Mouse (Mus musculus) intestine, postnatal 0 days (tissue): ENCODE data around the gene Pcsk2. TPM values are rescaled to one million over a fixed set of nuclear protein-coding genes. Genes with fewer than 3 reads are reported as not detected.

Source experiments
- ATAC-seq: fragments of 200-750 bp; cut with Nextera tagmentation; 2 replicates; pipeline ENCODE4 v1.8.0; 2017; ENCODE audit warnings: mild to moderate bottlenecking, moderate TSS enrichment, moderate library complexity
- H3K27ac ChIP-seq: fragments of 300-500 bp; sonication (generic); 2 replicates; pipeline ENCODE4 v1.5.1; 2014; ENCODE audit warnings: mild to moderate bottlenecking, low read depth, low read length, moderate library complexity
- H3K27me3 ChIP-seq: fragments of 300-500 bp; sonication (generic); replicated peaks from 2 replicates; pipeline ENCODE4 v1.6.1; 2014; ENCODE audit warnings: low read length, mixed read lengths; ENCODE audit not compliant: control insufficient read depth, insufficient read depth
- H3K36me3 ChIP-seq: fragments of 300-500 bp; sonication (generic); 2 replicates; pipeline ENCODE4 v1.6.1; 2014; ENCODE audit warnings: mild to moderate bottlenecking, moderate library complexity; ENCODE audit not compliant: control insufficient read depth, insufficient read depth
- H3K4me1 ChIP-seq: fragments of 300-500 bp; sonication (generic); replicated peaks from 2 replicates; pipeline ENCODE4 v1.6.1; 2014; ENCODE audit warnings: antibody characterized with exemption, low read length, mixed read lengths; ENCODE audit not compliant: control insufficient read depth, insufficient read depth
- H3K4me2 ChIP-seq: fragments of 300-500 bp; sonication (generic); replicated peaks from 2 replicates; pipeline ENCODE4 v1.6.1; 2014; ENCODE audit warnings: low read depth, mild to moderate bottlenecking, moderate library complexity
- H3K4me3 ChIP-seq: fragments of 300-500 bp; sonication (generic); 2 replicates; pipeline ENCODE4 v1.5.1; 2014; ENCODE audit warnings: low read depth, low read length
- H3K9ac ChIP-seq: fragments of 300-500 bp; sonication (generic); 2 replicates; pipeline ENCODE4 v1.6.1; 2014; ENCODE audit warnings: mild to moderate bottlenecking, low read depth, low read length
- H3K9me3 ChIP-seq: fragments of 300-500 bp; sonication (generic); 2 replicates; pipeline ENCODE4 v1.6.1; 2016; ENCODE audit warnings: mixed run types; ENCODE audit not compliant: control insufficient read depth
- CTCF ChIP-seq: sonication (generic); IDR thresholded peaks from 2 replicates; pipeline ENCODE4 v1.5.1; 2016; ENCODE audit warnings: low read depth, mild to moderate bottlenecking, control low read depth, antibody characterized with exemption, moderate library complexity
- WGBS: fragments of 180-500 bp; shearing (Covaris S2); extraction: QIAGEN DNeasy Blood & Tissue Kit; methylation state at CpG from one replicate; pipeline ENCODE4 v1.1.7; 2014; 5-methylcytosine and 5-hydroxymethylcytosine counted together
- polyA plus RNA-seq: library from polyadenylated mRNA; unstranded; fragments of >200 nt; fragmentation: Nextera tagmentation; extraction: Ambion mirVana; gene quantifications from 2 replicates; pipeline ENCODE4 v1.2.1, GENCODE M21; 2015

Gene Pcsk2
- polyA plus RNA-seq, 1 experiment from 2014 or later: 0.57 TPM

DNA sequence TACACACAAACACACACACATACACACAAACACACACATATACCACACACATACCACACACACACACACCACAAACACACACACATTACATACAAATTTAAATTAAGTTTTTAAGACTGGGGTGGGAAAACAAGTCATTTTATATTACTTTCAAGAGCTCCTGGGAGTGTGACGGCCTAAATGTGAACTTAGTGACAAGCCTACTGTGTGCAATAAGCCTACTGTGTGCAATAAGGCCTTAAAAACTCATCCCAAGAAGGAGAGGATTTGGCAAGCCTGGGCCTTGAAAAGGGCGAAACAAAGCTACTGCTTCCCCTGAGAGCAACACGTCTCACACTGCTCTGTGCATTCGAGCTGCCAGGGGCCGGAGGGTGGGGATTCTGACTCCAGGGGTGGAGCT, 286.8 kb downstream of the Pcsk2 start:
- no peaks in the 10 kb centered on the region for H3K27me3 ChIP-seq
- 0 out of 2 replicates have a peak, but pooled peaks cover 3% of the 10 kb centered on the region for H3K4me1 ChIP-seq
- H3K36me3 ChIP-seq: no peaks in the 10 kb centered on the region
- WGBS: 86% methylated on average over 5 of the region's 5 CpGs
- H3K9me3 ChIP-seq: no peaks in the 10 kb centered on the region
- H3K4me2 ChIP-seq: no peak overlapping the region
- H3K4me3 ChIP-seq: no peak overlapping the region
- H3K27ac ChIP-seq: no peak overlapping the region
- TF ChIP-seq CTCF: no peak
- no peak overlapping the region for H3K9ac ChIP-seq
- no peak for ATAC-seq

DNA sequence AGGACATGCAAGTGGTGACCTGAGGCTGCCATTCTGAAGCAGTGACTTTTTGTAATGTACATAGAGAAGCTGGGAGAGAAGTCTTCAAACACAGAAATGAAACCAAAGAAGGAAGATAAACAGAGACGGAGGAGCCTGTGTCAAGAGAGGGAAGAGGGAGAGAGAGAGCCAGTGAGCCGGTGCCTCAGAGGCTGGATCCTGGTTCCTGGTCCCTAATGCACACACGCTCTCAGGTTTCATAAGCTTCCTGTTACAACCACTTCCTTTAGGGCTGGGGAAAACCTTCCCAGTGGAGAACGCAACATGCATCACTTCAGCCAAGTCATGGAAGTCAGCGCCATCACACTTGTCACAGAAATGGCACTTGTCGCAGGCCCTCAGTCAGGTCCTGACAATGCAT, 288.1 kb downstream of the Pcsk2 start:
- no peaks in the 10 kb centered on the region for H3K36me3 ChIP-seq
- 46% methylated on average over 6 of the region's 6 CpGs for WGBS
- no peak overlapping the region for H3K4me3 ChIP-seq
- ATAC-seq: no peak
- TF ChIP-seq CTCF: no peak
- no peaks in the 10 kb centered on the region for H3K27me3 ChIP-seq
- H3K4me2 ChIP-seq: no peak overlapping the region
- H3K4me1 ChIP-seq: 0 out of 2 replicates have a peak, but pooled peaks cover 3% of the 10 kb centered on the region
- no peaks in the 10 kb centered on the region for H3K9me3 ChIP-seq
- H3K27ac ChIP-seq: no peak overlapping the region
- no peak overlapping the region for H3K9ac ChIP-seq

- no peak for TF ChIP-seq CTCF
- Histone ChIP-seq H3K27me3 (no peaks in the 10 kb centered on the region), H3K4me1 (0 out of 2 replicates have a peak, but pooled peaks cover 3% of the 10 kb centered on the region), H3K36me3 (no peaks in the 10 kb centered on the region; the same call in 1 of the 2 replicates), H3K4me2 (no peak overlapping the region), H3K4me3 (no peak overlapping the region), H3K27ac (no peak overlapping the region), H3K9ac (no peak overlapping the region), H3K9me3 (no peaks in the 10 kb centered on the region)
- WGBS: 85% methylated on average over 7 of the region's 7 CpGs
- no peak for ATAC-seq
These were observed 289.9 kb downstream of the Pcsk2 start for GRCm38 (mm10) chr2:143835820-143836219.

DNA sequence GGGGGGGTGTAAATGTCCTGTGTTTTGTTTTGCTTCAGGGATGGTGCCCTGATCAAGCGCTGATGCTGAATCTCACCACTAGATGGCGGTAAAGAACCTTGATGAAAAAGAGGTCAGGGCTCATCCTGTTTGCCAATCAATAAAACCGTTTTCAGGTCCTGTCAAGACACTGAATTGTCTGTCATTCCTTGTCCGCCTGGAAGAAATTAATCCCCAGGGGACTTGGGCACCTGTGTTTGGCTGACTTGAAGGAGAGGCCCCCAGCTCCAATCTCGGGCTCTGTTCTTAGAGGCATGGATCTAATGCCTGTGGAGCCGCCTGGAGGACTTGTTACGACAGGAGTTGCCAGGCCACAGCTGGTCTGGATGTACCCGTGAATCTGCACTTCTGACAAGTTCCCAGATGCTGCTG, 291.3 kb downstream of the Pcsk2 start:
- no peak overlapping the region for H3K27ac ChIP-seq
- H3K27me3 ChIP-seq: no peaks in the 10 kb centered on the region
- peak overlapping the region; percentile 55 for H3K4me2 ChIP-seq
- H3K4me1 ChIP-seq: 0 out of 2 replicates have a peak, but pooled peaks cover 3% of the 10 kb centered on the region
- peak; percentile 87 for TF ChIP-seq CTCF
- H3K9ac ChIP-seq: no peak overlapping the region
- ATAC-seq: no peak
- no peak overlapping the region for H3K4me3 ChIP-seq
- no peaks in the 10 kb centered on the region for H3K9me3 ChIP-seq
- WGBS: 7% methylated on average over 8 of the region's 8 CpGs
- no peaks in the 10 kb centered on the region; the same call in 1 of the 2 replicates for H3K36me3 ChIP-seq

GRCm38 (mm10) chr2:143838698-143839097, 292.7 kb downstream of the Pcsk2 start:
- ATAC-seq: peak; percentile 96
- peak; percentile 93 for TF ChIP-seq CTCF
- Histone ChIP-seq H3K4me3 (no peak overlapping the region), H3K27ac (no peak overlapping the region), H3K36me3 (no peaks in the 10 kb centered on the region; the same call in 1 of the 2 replicates), H3K9me3 (no peaks in the 10 kb centered on the region), H3K9ac (no peak overlapping the region), H3K4me1 (0 out of 2 replicates have a peak, but pooled peaks cover 3% of the 10 kb centered on the region), H3K4me2 (no peak overlapping the region), H3K27me3 (no peaks in the 10 kb centered on the region)
- 17% methylated on average over 5 of the region's 5 CpGs for WGBS

DNA sequence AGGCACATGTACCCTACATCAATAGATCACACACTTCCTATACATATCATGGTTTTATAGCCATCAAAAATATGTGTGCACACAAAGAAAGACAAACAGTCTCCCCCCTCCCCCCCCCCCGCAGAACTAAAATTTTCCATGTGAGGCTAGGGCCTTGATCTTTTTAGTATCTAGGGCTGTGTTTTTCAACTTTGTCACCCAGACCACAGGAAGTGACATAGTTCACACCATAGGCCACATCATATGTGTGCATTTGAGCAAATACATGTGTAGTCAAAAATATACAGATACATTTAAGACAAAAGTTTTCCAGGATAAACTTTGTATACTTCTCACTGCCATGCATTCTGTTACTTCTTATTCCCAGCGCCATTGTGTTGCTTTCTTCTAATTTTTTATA, 293.5 kb downstream of the Pcsk2 start:
- H3K4me1 ChIP-seq: 0 out of 2 replicates have a peak, but pooled peaks cover 3% of the 10 kb centered on the region
- WGBS: 95% methylated on average over 2 of the region's 2 CpGs
- ATAC-seq: no peak
- no peak overlapping the region for H3K4me2 ChIP-seq
- no peaks in the 10 kb centered on the region for H3K27me3 ChIP-seq
- H3K9me3 ChIP-seq: no peaks in the 10 kb centered on the region
- H3K4me3 ChIP-seq: no peak overlapping the region
- TF ChIP-seq CTCF: no peak
- no peaks in the 10 kb centered on the region; the same call in 1 of the 2 replicates for H3K36me3 ChIP-seq
- H3K27ac ChIP-seq: no peak overlapping the region
- H3K9ac ChIP-seq: no peak overlapping the region
